Mouse (Mus musculus) liver, postnatal 0 days (tissue): ENCODE data around the gene Bpifb5.

ENCODE experiments used
- CTCF ChIP-seq: sonication (generic); IDR thresholded peaks from 2 replicates; pipeline ENCODE4 v1.5.1; 2016; ENCODE audit warnings: antibody characterized with exemption, low read depth
- EP300 ChIP-seq: IDR thresholded peaks from 2 replicates; pipeline ENCODE4 v1.6.1; 2016; ENCODE audit warnings: antibody characterized with exemption, low read depth, mild to moderate bottlenecking

DNA sequence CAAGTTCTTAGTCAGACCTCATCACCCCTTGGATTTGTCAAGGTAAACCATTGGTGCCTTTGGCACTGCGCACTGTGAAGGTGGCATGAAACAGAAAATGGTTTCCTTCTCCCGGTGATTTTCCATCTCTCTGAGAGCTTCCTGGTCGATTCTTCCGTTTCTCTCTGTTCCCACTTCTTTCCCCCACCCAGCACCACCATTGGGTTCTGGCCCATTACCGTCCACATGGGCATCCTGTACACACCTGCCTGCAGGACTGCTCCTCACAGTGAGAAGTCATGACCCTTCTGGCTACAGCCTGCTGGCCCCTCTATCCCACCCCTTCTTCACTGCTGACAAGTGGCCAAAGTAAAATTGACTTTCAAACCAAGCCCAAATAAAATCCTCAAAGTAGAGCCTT lies 21.8 kb downstream of the Bpifb5 start:
- TF ChIP-seq CTCF = no peak
- no peak for TF ChIP-seq EP300
